Mouse (Mus musculus): ENCODE data around the gene Fchsd2. TPM values are rescaled to one million over a fixed set of nuclear protein-coding genes. Genes with fewer than 3 reads are reported as not detected.

Fchsd2 gene
- polyA plus RNA-seq, 1 experiment: 1.8 TPM

DNA sequence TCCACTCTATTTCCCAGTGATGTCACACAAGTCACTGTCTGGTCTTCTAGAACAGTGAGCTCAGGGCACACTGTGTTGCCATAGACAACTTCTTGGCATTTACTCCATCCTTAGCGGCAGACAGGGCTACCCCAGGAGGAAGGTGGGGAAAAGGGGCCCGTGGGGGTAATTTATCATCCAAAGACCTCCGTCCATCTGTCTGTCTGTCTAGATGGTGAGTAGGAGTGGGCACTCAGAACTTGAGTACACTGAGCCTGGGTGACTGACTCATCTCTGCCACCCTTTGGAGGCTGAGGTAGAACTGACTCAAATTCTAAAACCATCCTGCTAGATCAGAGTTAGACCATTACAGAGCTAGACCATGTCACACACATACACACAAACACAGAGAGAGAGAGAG is 224.4 kb downstream of the Fchsd2 start, which contains the start of gene Stard10:
Gene Stard10 (plus strand): TSS at position 73 of the 400 bp plus-strand sequence.
- TF ChIP-seq FLI1 (IDR thresholded peaks at IDR 0.05; ENCODE audit: low read length): no peak
- no peak for TF ChIP-seq GATA1 (IDR thresholded peaks at IDR 0.05; ENCODE audit: borderline replicate concordance, low read length)
- Histone ChIP-seq H3K36me3 (replicated peaks; ENCODE audit: low read length) (peaks cover 4% of the 10 kb centered on the region), H3K27me3 (replicated peaks) (peaks cover 6% of the 10 kb centered on the region), H3K4me3 (replicated peaks) (peak within 1 kb of the TSS; percentile 12), H3K4me1 (peaks cover 90% of the 10 kb centered on the region), H3K9me3 (no peaks in the 10 kb centered on the region)

DNA sequence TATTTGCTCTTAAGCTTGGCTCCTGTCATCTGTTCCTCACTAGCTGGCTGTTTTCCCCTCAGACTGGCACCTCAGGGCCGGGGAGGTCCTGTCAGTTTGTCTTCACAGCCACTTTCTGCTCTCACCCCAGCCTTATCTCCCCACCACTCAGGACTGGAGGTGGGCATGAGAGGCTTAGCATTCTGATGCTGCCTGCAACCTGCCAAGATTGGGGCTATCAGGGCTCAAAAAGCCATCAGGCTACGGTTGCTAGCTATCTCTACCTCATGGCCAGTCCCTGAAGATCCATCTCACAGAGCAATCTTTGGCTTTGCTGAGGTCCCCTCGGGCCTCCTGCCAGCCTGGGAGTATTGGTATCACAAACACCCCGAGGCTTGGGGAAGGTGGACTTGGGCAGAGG is 226.2 kb downstream of the Fchsd2 start:
- no peaks in the 10 kb centered on the region for H3K9me3 ChIP-seq
- H3K27me3 ChIP-seq (replicated peaks): peaks cover 7% of the 10 kb centered on the region
- no peak for TF ChIP-seq FLI1 (IDR thresholded peaks at IDR 0.05; ENCODE audit: low read length)
- no peak for TF ChIP-seq GATA1 (IDR thresholded peaks at IDR 0.05; ENCODE audit: borderline replicate concordance, low read length)
- peaks cover 20% of the 10 kb centered on the region for H3K36me3 ChIP-seq (replicated peaks; ENCODE audit: low read length)
- H3K4me1 ChIP-seq: peaks cover 94% of the 10 kb centered on the region
- peak overlapping the region; percentile 4 for H3K4me3 ChIP-seq (replicated peaks)

GRCm38 (mm10) chr7:101319796-101320195 is 227.1 kb downstream of the Fchsd2 start:
- peaks cover 7% of the 10 kb centered on the region for H3K27me3 ChIP-seq (replicated peaks)
- H3K9me3 ChIP-seq: no peaks in the 10 kb centered on the region
- peaks cover 96% of the 10 kb centered on the region for H3K4me1 ChIP-seq
- H3K36me3 ChIP-seq (replicated peaks; ENCODE audit: low read length): peaks cover 29% of the 10 kb centered on the region
- H3K4me3 ChIP-seq (replicated peaks): peak overlapping the region; percentile 50
- TF ChIP-seq FLI1 (IDR thresholded peaks at IDR 0.05; ENCODE audit: low read length) (no peak), GATA1 (IDR thresholded peaks at IDR 0.05; ENCODE audit: borderline replicate concordance, low read length) (no peak)

DNA sequence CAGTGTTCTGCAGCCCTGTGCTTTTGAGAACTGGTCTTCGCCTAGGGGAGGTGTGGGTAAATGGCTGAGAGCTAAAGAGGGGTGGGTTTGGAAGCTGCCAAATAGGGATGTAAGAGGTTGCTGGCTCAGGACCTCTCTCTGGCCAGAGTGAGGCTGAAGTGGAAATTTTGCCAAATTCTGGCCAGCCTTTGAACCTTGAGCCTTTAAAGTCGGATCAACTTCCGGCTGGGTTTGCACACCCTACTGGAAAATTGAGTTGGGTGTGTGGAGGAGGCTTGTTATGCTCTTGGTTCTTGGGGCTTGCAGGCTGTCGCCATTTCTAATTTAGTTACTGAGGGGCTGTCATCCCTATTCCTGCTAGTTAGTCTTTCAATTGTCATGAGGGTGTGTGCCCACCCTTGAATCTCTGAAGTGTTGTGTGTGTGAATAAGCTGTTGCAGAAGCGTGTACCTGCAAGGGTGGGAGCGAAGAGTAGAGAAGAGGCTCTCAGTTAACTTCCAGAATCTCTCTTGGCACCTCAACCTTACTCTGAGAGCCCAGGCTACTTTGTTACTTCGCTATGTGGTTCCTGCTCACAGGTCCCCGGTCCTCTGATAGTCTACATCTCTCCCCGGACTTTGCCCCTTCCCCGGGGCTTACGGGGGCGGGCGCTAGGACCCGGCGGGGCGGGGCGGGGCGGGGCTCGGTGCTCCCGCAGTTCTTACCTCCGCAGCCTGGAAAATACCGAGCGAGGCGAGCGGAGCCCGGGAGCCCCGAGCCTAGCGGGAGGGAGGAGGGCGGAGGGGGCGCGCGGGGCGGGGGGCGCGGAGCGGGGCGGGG is 227.9 kb downstream of the Fchsd2 start:
- Histone ChIP-seq H3K36me3 (replicated peaks; ENCODE audit: low read length) (peaks cover 37% of the 10 kb centered on the region), H3K9me3 (no peaks in the 10 kb centered on the region), H3K4me3 (replicated peaks) (peak overlapping the region; percentile 94), H3K4me1 (peaks cover 96% of the 10 kb centered on the region), H3K27me3 (replicated peaks) (peaks cover 7% of the 10 kb centered on the region)
- no peak for TF ChIP-seq FLI1 (IDR thresholded peaks at IDR 0.05; ENCODE audit: low read length)
- no peak for TF ChIP-seq GATA1 (IDR thresholded peaks at IDR 0.05; ENCODE audit: borderline replicate concordance, low read length)

DNA sequence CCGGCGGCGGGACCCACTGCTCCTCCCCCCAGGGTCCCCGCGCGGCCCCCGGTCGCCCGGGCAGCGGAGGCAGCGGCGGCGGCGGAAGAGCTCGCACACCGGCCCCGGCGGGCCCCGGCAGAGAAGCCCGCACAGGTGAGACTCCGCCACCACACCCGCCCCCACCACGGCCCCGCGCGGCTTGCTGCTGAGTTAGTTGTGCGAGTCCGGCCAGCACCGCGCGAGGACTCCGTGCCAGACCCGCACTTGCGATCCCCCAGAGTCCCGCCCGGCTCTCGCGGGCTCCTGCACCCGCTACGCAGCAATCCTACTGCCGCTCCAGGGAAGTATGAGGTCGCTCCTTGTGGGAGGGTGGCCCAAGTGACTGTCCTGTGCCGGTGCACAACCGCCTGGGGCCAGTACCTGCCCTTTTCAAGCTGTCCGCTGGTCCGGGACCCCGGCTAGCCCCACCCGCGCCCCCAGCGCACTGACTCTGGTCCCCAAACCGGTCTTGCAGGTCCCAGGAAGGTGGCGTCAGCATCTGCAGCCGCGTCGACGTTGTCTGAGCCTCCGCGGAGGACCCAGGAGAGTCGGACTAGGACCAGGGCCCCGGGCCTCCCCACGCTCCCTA is 228.7 kb downstream of the Fchsd2 start:
- peaks cover 93% of the 10 kb centered on the region for H3K4me1 ChIP-seq
- peak overlapping the region; percentile 94 for H3K4me3 ChIP-seq (replicated peaks)
- H3K36me3 ChIP-seq (replicated peaks; ENCODE audit: low read length): peaks cover 41% of the 10 kb centered on the region
- TF ChIP-seq FLI1 (IDR thresholded peaks at IDR 0.05; ENCODE audit: low read length) (no peak), GATA1 (IDR thresholded peaks at IDR 0.05; ENCODE audit: borderline replicate concordance, low read length) (no peak)
- H3K27me3 ChIP-seq (replicated peaks): peaks cover 7% of the 10 kb centered on the region
- no peaks in the 10 kb centered on the region for H3K9me3 ChIP-seq

DNA sequence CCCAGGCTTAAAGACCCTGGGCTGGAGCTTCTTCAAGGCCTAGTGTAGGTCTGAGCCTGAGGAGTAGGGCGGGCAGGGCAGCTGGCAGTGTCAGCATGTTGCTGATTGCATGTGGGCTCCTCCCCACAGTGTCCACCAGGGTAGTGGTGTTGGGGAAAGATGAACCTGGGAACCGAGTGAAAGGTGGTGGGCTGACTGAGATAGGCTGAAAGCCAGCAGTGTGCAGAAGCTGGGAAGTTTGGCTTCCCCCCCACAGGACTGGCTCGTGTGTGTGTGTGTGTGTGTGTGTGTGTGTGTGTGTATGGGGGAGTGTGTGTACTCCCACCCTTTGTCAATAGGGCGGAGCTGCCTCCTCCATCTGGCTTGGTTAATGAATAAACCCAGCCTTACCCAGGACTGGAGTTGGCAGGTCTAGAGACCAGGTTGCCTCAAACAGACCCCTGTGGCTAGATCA is 230.5 kb downstream of the Fchsd2 start:
- Histone ChIP-seq H3K4me3 (replicated peaks) (peak overlapping the region; percentile 62), H3K36me3 (replicated peaks; ENCODE audit: low read length) (peaks cover 60% of the 10 kb centered on the region), H3K9me3 (no peaks in the 10 kb centered on the region), H3K4me1 (peaks cover 91% of the 10 kb centered on the region), H3K27me3 (replicated peaks) (peaks cover 12% of the 10 kb centered on the region)
- no peak for TF ChIP-seq FLI1 (IDR thresholded peaks at IDR 0.05; ENCODE audit: low read length)
- TF ChIP-seq GATA1 (IDR thresholded peaks at IDR 0.05; ENCODE audit: borderline replicate concordance, low read length): no peak

DNA sequence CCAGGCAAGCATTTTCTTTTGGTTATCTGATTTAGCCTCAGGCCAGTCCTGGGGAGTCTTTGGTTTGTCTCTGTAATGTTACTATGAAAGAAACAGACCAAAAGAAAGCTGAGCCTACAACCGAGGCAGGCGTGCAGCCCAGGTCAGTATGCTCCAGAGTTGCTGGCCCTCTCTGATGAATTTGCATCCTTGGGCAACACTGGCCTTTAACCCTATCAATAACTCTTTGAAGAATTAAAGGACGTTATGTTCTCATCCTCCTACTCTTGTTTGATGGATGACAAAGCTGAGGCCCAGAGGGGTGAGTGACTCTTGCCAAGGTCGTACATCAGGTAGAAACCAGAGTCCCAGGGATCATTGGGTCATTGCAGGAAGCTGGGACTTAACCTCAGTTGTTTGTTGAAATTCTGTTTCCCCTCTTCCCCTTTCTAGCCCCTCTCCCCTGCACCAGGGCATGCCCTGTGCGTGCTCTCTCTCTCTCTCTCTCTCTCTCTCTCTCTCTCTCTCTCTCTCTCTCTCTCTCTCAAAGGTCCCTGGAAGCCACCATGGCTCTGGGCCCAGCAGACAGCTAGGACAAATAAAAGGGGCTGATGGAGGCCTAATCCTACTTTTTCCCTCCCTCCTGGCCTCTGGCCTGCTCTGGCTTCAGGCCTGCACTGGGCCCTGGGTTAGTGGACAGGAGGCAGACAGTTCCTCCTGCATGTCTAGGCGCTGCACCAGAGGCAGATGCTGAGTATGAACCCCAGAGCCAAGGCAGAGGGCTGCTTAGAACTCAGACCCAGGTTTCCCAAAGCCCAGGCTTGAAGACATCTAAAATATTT is 231.7 kb downstream of the Fchsd2 start:
- no peak overlapping the region for H3K4me3 ChIP-seq (replicated peaks)
- TF ChIP-seq FLI1 (IDR thresholded peaks at IDR 0.05; ENCODE audit: low read length) (no peak), GATA1 (IDR thresholded peaks at IDR 0.05; ENCODE audit: borderline replicate concordance, low read length) (no peak)
- H3K9me3 ChIP-seq: no peaks in the 10 kb centered on the region
- H3K4me1 ChIP-seq: peaks cover 92% of the 10 kb centered on the region
- H3K27me3 ChIP-seq (replicated peaks): peaks cover 12% of the 10 kb centered on the region
- peaks cover 71% of the 10 kb centered on the region for H3K36me3 ChIP-seq (replicated peaks; ENCODE audit: low read length)

GRCm38 (mm10) chr7:101326006-101326405 is 233.3 kb downstream of the Fchsd2 start:
- peaks cover 88% of the 10 kb centered on the region for H3K36me3 ChIP-seq (replicated peaks; ENCODE audit: low read length)
- H3K27me3 ChIP-seq (replicated peaks): peaks cover 12% of the 10 kb centered on the region
- no peak overlapping the region for H3K4me3 ChIP-seq (replicated peaks)
- H3K9me3 ChIP-seq: no peaks in the 10 kb centered on the region
- TF ChIP-seq GATA1 (IDR thresholded peaks at IDR 0.05; ENCODE audit: borderline replicate concordance, low read length) (no peak), FLI1 (IDR thresholded peaks at IDR 0.05; ENCODE audit: low read length) (no peak)
- H3K4me1 ChIP-seq: peaks cover 94% of the 10 kb centered on the region

GRCm38 (mm10) chr7:101327263-101327662 is 234.6 kb downstream of the Fchsd2 start:
- H3K9me3 ChIP-seq: no peaks in the 10 kb centered on the region
- H3K27me3 ChIP-seq (replicated peaks): peaks cover 4% of the 10 kb centered on the region
- H3K36me3 ChIP-seq (replicated peaks; ENCODE audit: low read length): peaks cover 89% of the 10 kb centered on the region
- no peak overlapping the region for H3K4me3 ChIP-seq (replicated peaks)
- peaks cover 96% of the 10 kb centered on the region for H3K4me1 ChIP-seq
- TF ChIP-seq GATA1 (IDR thresholded peaks at IDR 0.05; ENCODE audit: borderline replicate concordance, low read length) (no peak), FLI1 (IDR thresholded peaks at IDR 0.05; ENCODE audit: low read length) (no peak)
